9 mouse cellular contexts compared by ENCODE assay signal in the genomic region with DNA sequence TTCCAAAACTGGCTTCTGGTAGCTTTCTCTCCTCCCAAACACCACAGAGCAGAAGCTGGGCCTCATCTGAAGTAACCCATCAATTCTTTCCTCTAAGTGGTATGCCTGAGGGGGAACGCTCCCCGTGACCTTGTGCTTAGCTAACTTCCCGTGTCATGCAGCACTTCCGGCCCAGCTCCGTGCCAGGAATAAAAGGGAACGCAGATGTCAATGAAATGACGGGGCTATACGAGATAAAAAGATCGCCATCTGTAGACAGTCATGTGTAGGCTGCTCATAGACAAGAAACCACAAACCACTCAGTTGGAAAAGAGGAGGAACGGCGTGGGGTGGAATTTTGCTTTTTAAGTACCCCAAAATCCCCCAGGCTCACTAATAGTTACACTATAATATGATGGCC.
A peak's percentile ranks its signal among the peaks of the same experiment; 100 is the strongest.
DNase-seq lines count a peak whose midpoint lies in the region; ATAC-seq and TF ChIP-seq lines count a peak whose summit lies in the region.
"Had no signal": no experiment of that assay in that cellular context is flagged by ENCODE, and none has a peak within 500 bp of the region (broad histone marks: within the 10 kb centered on the region; RNA-seq: fewer than 3 reads in every experiment).

No protein-coding gene starts in this region.

- peak; percentile 8; the same call in 1 of the 2 replicates for TF ChIP-seq CTCF in lung, postnatal 0 days (IDR thresholded peaks at IDR 0.05)

- WGBS in lung, postnatal 0 days, result 18% methylated on average over 11 of the region's 11 CpGs
- 84% methylated on average over 11 of the region's 11 CpGs for WGBS in midbrain, embryonic 11.5 days
- WGBS in hindbrain, embryonic 14.5 days, result 69% methylated on average over 11 of the region's 11 CpGs

- peak; percentile 10; the same call in 1 of the 2 replicates for ATAC-seq in lung, postnatal 0 days
- ATAC-seq in midbrain, embryonic 11.5 days (ENCODE audit: low FRiP score), result no peak
- no peak for ATAC-seq in hindbrain, embryonic 14.5 days (ENCODE audit: low FRiP score)

- no peak overlapping the region for H3K9ac ChIP-seq in lung, postnatal 0 days (replicated peaks; ENCODE audit: low read depth)
- no peak overlapping the region for H3K9ac ChIP-seq in midbrain, embryonic 11.5 days (ENCODE audit: low read length)
- no peak overlapping the region for H3K9ac ChIP-seq in hindbrain, embryonic 14.5 days

- peaks cover 9% of the 10 kb centered on the region; the same call in 1 of the 2 replicates for H3K4me1 ChIP-seq in lung, postnatal 0 days (ENCODE audit: insufficient read depth, low read depth, low read length)
- H3K4me1 ChIP-seq in midbrain, embryonic 11.5 days (ENCODE audit: control insufficient read depth, insufficient read depth, low read length), result no peaks in the 10 kb centered on the region
- H3K4me1 ChIP-seq in hindbrain, embryonic 14.5 days (replicated peaks; ENCODE audit: control insufficient read depth, insufficient read depth, low read length), result peaks cover 4% of the 10 kb centered on the region; the same call in 1 of the 2 replicates

- H3K36me3 ChIP-seq in lung, postnatal 0 days (ENCODE audit: insufficient read depth, low read length), result no peaks in the 10 kb centered on the region
- H3K36me3 ChIP-seq in midbrain, embryonic 11.5 days (ENCODE audit: control insufficient read depth, insufficient read depth, low read length), result no peaks in the 10 kb centered on the region
- H3K36me3 ChIP-seq in hindbrain, embryonic 14.5 days (replicated peaks; ENCODE audit: control insufficient read depth, insufficient read depth), result no peaks in the 10 kb centered on the region

- H3K4me2 ChIP-seq in lung, postnatal 0 days (replicated peaks; ENCODE audit: low read depth, low read length), result no peak overlapping the region
- H3K4me2 ChIP-seq in midbrain, embryonic 11.5 days, result no peak overlapping the region
- H3K4me2 ChIP-seq in hindbrain, embryonic 14.5 days (replicated peaks), result no peak overlapping the region

- no peaks in the 10 kb centered on the region for H3K27me3 ChIP-seq in lung, postnatal 0 days (replicated peaks; ENCODE audit: insufficient read depth, low read length)
- no peaks in the 10 kb centered on the region for H3K27me3 ChIP-seq in midbrain, embryonic 11.5 days (ENCODE audit: control insufficient read depth, insufficient read depth, low read length)
- H3K27me3 ChIP-seq in hindbrain, embryonic 14.5 days (ENCODE audit: control insufficient read depth, insufficient read depth, low read length), result no peaks in the 10 kb centered on the region

- peak; percentile 28 for DNase-seq in adrenal gland, postnatal 10 days
- no peak for DNase-seq in adrenal gland, postnatal 25 days
- peak; percentile 17 for DNase-seq in MEL-GATA-1-ER (ENCODE audit: extremely low read depth, low read depth)
- peak; percentile 32 for DNase-seq in heart, postnatal 4 days
- peak; percentile 47 for DNase-seq in lung, postnatal 0 days (ENCODE audit: low spot score)
- no peak for DNase-seq in midbrain, embryonic 11.5 days (ENCODE audit: low spot score, missing footprints)
- DNase-seq in urinary bladder, postnatal 10 days (ENCODE audit: low spot score), result no peak
- no peak for DNase-seq in hindbrain, embryonic 14.5 days (ENCODE audit: low spot score)

- H3K9me3 ChIP-seq in lung, postnatal 0 days (ENCODE audit: low read length), result no peaks in the 10 kb centered on the region
- H3K9me3 ChIP-seq in midbrain, embryonic 11.5 days (ENCODE audit: control insufficient read depth, low read length), result peaks cover 3% of the 10 kb centered on the region; the same call in 1 of the 2 replicates
- no peaks in the 10 kb centered on the region for H3K9me3 ChIP-seq in hindbrain, embryonic 14.5 days (ENCODE audit: control insufficient read depth, low read length)

- no peak overlapping the region for H3K4me3 ChIP-seq in lung, postnatal 0 days (ENCODE audit: low read depth, low read length)
- no peak overlapping the region for H3K4me3 ChIP-seq in midbrain, embryonic 11.5 days (ENCODE audit: low read depth, low read length)
- H3K4me3 ChIP-seq in hindbrain, embryonic 14.5 days (replicated peaks; ENCODE audit: low read length), result no peak overlapping the region
- H3K4me3 ChIP-seq: myocyte had no signal

- H3K27ac ChIP-seq in lung, postnatal 0 days (ENCODE audit: low read length), result peak overlapping the region; percentile 52
- H3K27ac ChIP-seq in midbrain, embryonic 11.5 days (ENCODE audit: low read depth, low read length), result no peak overlapping the region
- H3K27ac ChIP-seq in hindbrain, embryonic 14.5 days, result no peak overlapping the region

- TF ChIP-seq EP300 in lung, postnatal 0 days (IDR thresholded peaks at IDR 0.05), result no peak

Comparison
In these comparisons a context has a peak if more than half of its experiments do, and no peak if none do; other contexts are left out.
1. DNase-seq: peak in adrenal gland, postnatal 10 days (single experiment), MEL-GATA-1-ER (single experiment), heart, postnatal 4 days (single experiment) and lung, postnatal 0 days (single experiment); none in adrenal gland, postnatal 25 days (single experiment), midbrain, embryonic 11.5 days (single experiment), urinary bladder, postnatal 10 days (single experiment) and hindbrain, embryonic 14.5 days (single experiment).